Mouse (Mus musculus) frontal cortex, postnatal 10 days (tissue): ENCODE results near the gene 1700001K19Rik.
"Not testable (repeated sequence)": the region's sequence is repeated elsewhere in the genome, so short reads cannot be mapped to it uniquely, and the experiment has no call there.

Experiments used
- DNase-seq, 2 experiments: peaks; one replicate each; pipeline ENCODE4 v3.0.0; 2022; ENCODE audit warnings: low spot score in 2 of 2, mixed read lengths in 1 of 2

1700001K19Rik gene

GRCm38 (mm10) chr12:110696173-110696974 is 14.0 kb upstream of the 1700001K19Rik start:
- DNase-seq = peak; percentile 96 to 99

GRCm38 (mm10) chr12:110695676-110696171 is 13.3 kb upstream of the 1700001K19Rik start:
- peak; percentile 47 to 60 for DNase-seq

GRCm38 (mm10) chr12:110693378-110693777 is 11.0 kb upstream of the 1700001K19Rik start:
- not testable (repeated sequence) for DNase-seq

- no peak for DNase-seq
Measured at GRCm38 (mm10) chr12:110689919-110690643, 7.7 kb upstream of the 1700001K19Rik start.

GRCm38 (mm10) chr12:110688921-110689320 is 6.5 kb upstream of the 1700001K19Rik start:
- not testable (repeated sequence) for DNase-seq

- peak in 1 of 2 experiments; percentile 39 for DNase-seq
Measured at GRCm38 (mm10) chr12:110687894-110688734, 5.7 kb upstream of the 1700001K19Rik start.

GRCm38 (mm10) chr12:110683580-110683979 is 1.2 kb upstream of the 1700001K19Rik start:
- DNase-seq = no peak

- no peak for DNase-seq
Measured at GRCm38 (mm10) chr12:110681878-110682277, 541 bp downstream of the 1700001K19Rik start.

GRCm38 (mm10) chr12:110681191-110681590 is 1.2 kb downstream of the 1700001K19Rik start:
- DNase-seq = no peak

- DNase-seq = no peak
Measured at GRCm38 (mm10) chr12:110674243-110674642, 8.2 kb downstream of the 1700001K19Rik start.

- no peak for DNase-seq
Measured at GRCm38 (mm10) chr12:110667466-110668077, 14.8 kb downstream of the 1700001K19Rik start.

- no peak for DNase-seq
Measured at GRCm38 (mm10) chr12:110661746-110662145, 20.7 kb downstream of the 1700001K19Rik start.

GRCm38 (mm10) chr12:110651464-110651863 is 31.0 kb downstream of the 1700001K19Rik start:
- DNase-seq = no peak

GRCm38 (mm10) chr12:110650241-110650641 is 32.2 kb downstream of the 1700001K19Rik start:
- no peak for DNase-seq

- no peak for DNase-seq
Measured at GRCm38 (mm10) chr12:110637507-110638114, 44.8 kb downstream of the 1700001K19Rik start.

GRCm38 (mm10) chr12:110636293-110636692 is 46.1 kb downstream of the 1700001K19Rik start:
- DNase-seq = no peak

- no peak for DNase-seq
Measured at GRCm38 (mm10) chr12:110630056-110630455, 52.4 kb downstream of the 1700001K19Rik start.
